Mouse (Mus musculus) naive thymus-derived CD4-positive, alpha-beta T cell, adult 5 months (primary cell): Measurements from ENCODE around the gene Ednrb. TPM values are rescaled to one million over a fixed set of nuclear protein-coding genes. Genes with fewer than 3 reads are reported as not detected.

Experiments
- polyA plus RNA-seq: library from polyadenylated mRNA; unstranded; fragments of 100-300 nt; shearing (Covaris generic); gene quantifications from one replicate; pipeline ENCODE4 v1.2.1, GENCODE M21; 2017

The Ednrb gene
- polyA plus RNA-seq = not detected

GRCm38 (mm10) chr14:103844011-103844549, at the start of gene Ednrb:
Gene Ednrb, minus strand, starts transcription at chr14:103844402.

Other genes starting within 250 kb of the Ednrb start
- 115 TPM for gene Slain1, start 194.2 kb downstream of the Ednrb start, polyA plus RNA-seq